Mouse (Mus musculus): ENCODE data around the gene Psmc5.

GRCm38 (mm10) chr11:106306065-106306385 is 50.1 kb downstream of the Psmc5 start:
- TF ChIP-seq CEBPB (IDR thresholded peaks at IDR 0.05; ENCODE audit: low read depth) (no peak), CTCF (IDR thresholded peaks at IDR 0.05; ENCODE audit: control insufficient read depth, insufficient read depth, insufficient read length) (no peak), MAX (IDR thresholded peaks at IDR 0.05) (no peak), FOSL1 (IDR thresholded peaks at IDR 0.05; ENCODE audit: insufficient read depth, low read length, poor library complexity, severe bottlenecking) (no peak), USF1 (IDR thresholded peaks at IDR 0.05; ENCODE audit: low read depth) (no peak), MYOD1 (IDR thresholded peaks at IDR 0.05; ENCODE audit: control insufficient read depth, insufficient read length, low read depth) (no peak), MYOG (IDR thresholded peaks at IDR 0.05; ENCODE audit: control insufficient read depth, extremely low read depth, insufficient read length) (no peak)

Measured in C2C12 (cell line).